Mouse (Mus musculus) granulocyte monocyte progenitor cell, adult 5-6 weeks (primary cell): ENCODE measurements around the gene Ctnna3. TPM values are rescaled to one million over a fixed set of nuclear protein-coding genes. Genes with fewer than 3 reads are reported as not detected.
"Not testable (repeated sequence)": the region's sequence is repeated elsewhere in the genome, so short reads cannot be mapped to it uniquely, and the experiment has no call there.

ENCODE experiments used
- ATAC-seq: replicated peaks from 2 replicates; pipeline ENCODE4 v1.8.0; 2016; ENCODE audit warnings: mild to moderate bottlenecking, moderate TSS enrichment, inconsistent platforms; ENCODE audit not compliant: poor library complexity, severe bottlenecking
- total RNA-seq, 2 experiments: library from RNA; stranded (forward) in 1 of 2; stranded (reverse) in 1 of 2; fragments of 200-712, 200-1000 nt in 1 of 2; fragments of >200 nt in 1 of 2; fragmentation: Nextera tagmentation in 1 of 2; gene quantifications; 2 replicates each; pipeline ENCODE4 v1.2.3; 2014 to 2017

Gene Ctnna3
- total RNA-seq (2014; fragmentation: Nextera tagmentation): not detected in 2 replicates
- total RNA-seq (2017): not detected in 2 replicates

GRCm38 (mm10) chr10:63429785-63430305 lies at the start of gene Ctnna3:
Gene Ctnna3 (plus strand): TSS chr10:63430098.
- ATAC-seq: peak; percentile 77

- ATAC-seq: peak; percentile 15
Measured at GRCm38 (mm10) chr10:63381498-63382280, 48.2 kb upstream of the Ctnna3 start, which contains the start of gene Sirt1. Gene Sirt1 (minus strand): TSS chr10:63381704.

- peak; percentile 90 for ATAC-seq
Measured at GRCm38 (mm10) chr10:63382372-63383279, 47.3 kb upstream of the Ctnna3 start, which contains the start of gene Dnajc12. Gene Dnajc12 (plus strand): TSS chr10:63382443.

GRCm38 (mm10) chr10:63385897-63386296 lies 44.0 kb upstream of the Ctnna3 start:
- not testable (repeated sequence) for ATAC-seq

GRCm38 (mm10) chr10:63386444-63386843 lies 43.5 kb upstream of the Ctnna3 start:
- peak; percentile 82 for ATAC-seq

- ATAC-seq: no peak
Measured at GRCm38 (mm10) chr10:63386991-63387390, 42.9 kb upstream of the Ctnna3 start.

- ATAC-seq: no peak
Measured at GRCm38 (mm10) chr10:63388948-63389347, 41.0 kb upstream of the Ctnna3 start.

GRCm38 (mm10) chr10:63396963-63397362 lies 32.9 kb upstream of the Ctnna3 start:
- no peak for ATAC-seq

GRCm38 (mm10) chr10:63402731-63403504 lies 27.0 kb upstream of the Ctnna3 start:
- ATAC-seq: no peak

GRCm38 (mm10) chr10:63403636-63404035 lies 26.3 kb upstream of the Ctnna3 start:
- no peak for ATAC-seq

GRCm38 (mm10) chr10:63410162-63410956 lies 19.5 kb upstream of the Ctnna3 start:
- ATAC-seq: peak; percentile 87

- not testable (repeated sequence) for ATAC-seq
Measured at GRCm38 (mm10) chr10:63411674-63412073, 18.2 kb upstream of the Ctnna3 start.

GRCm38 (mm10) chr10:63412756-63413155 lies 17.1 kb upstream of the Ctnna3 start:
- no peak for ATAC-seq

- ATAC-seq: no peak
Measured at GRCm38 (mm10) chr10:63415287-63415686, 14.6 kb upstream of the Ctnna3 start.

GRCm38 (mm10) chr10:63415850-63416249 lies 14.0 kb upstream of the Ctnna3 start:
- peak; percentile 92 for ATAC-seq

- ATAC-seq: 0 out of 2 replicates have a peak, but pooled peaks have one; percentile 10
Measured at GRCm38 (mm10) chr10:63417061-63417460, 12.8 kb upstream of the Ctnna3 start.

- ATAC-seq: peak; percentile 70
Measured at GRCm38 (mm10) chr10:63421739-63422735, 7.9 kb upstream of the Ctnna3 start, which contains the start of gene Gm7075. Gene Gm7075 (minus strand): TSS chr10:63421789.

- no peak for ATAC-seq
Measured at GRCm38 (mm10) chr10:63422736-63422992, 7.2 kb upstream of the Ctnna3 start.
